Mouse (Mus musculus) left cerebral cortex, postnatal 10 days (tissue): ENCODE measurements around the gene Ift22. TPM values are rescaled to one million over a fixed set of nuclear protein-coding genes. Genes with fewer than 3 reads are reported as not detected.

Experiments used
- total RNA-seq, 2 experiments: library from RNA; stranded (reverse); gene quantifications; 2 replicates each; pipeline ENCODE4 v1.2.3; 2021

Gene Ift22
- total RNA-seq, 2 experiments from 2014 or later: 88.2 to 88.9 TPM

Other genes with a start within 250 kb of the Ift22 start
- gene Myl10, start 215.0 kb upstream of the Ift22 start, total RNA-seq: not detected
- 10 to 100 TPM; 24.8 to 25.3 TPM for gene Col26a1, start 24.9 kb upstream of the Ift22 start, total RNA-seq
- gene Fis1, start 45.1 kb downstream of the Ift22 start, total RNA-seq: 100 to 1,000 TPM; 226 to 227 TPM
- gene Cldn15, start 58.5 kb downstream of the Ift22 start, total RNA-seq: not detected
- gene Plod3, start 78.9 kb downstream of the Ift22 start, total RNA-seq: 10 to 100 TPM; 32.5 to 39.6 TPM
- gene Znhit1, start 79.9 kb downstream of the Ift22 start, total RNA-seq: 10 to 100 TPM; 77.5 to 84.5 TPM
- 100 to 1,000 TPM; 200 to 207 TPM for gene Vgf, start 118.2 kb downstream of the Ift22 start, total RNA-seq
- gene Ap1s1, start 138.0 kb downstream of the Ift22 start, total RNA-seq: 100 to 1,000 TPM; 228 to 230 TPM
- under 1 TPM; 0.71 to 0.97 TPM for gene Serpine1, start 164.1 kb downstream of the Ift22 start, total RNA-seq
- gene Trim56, start 208.1 kb downstream of the Ift22 start, total RNA-seq: 1 to 10 TPM; 3.0 to 3.9 TPM
- gene Muc3, start 241.2 kb downstream of the Ift22 start, total RNA-seq: not detected